Mouse (Mus musculus) urinary bladder, postnatal 14 days (tissue): ENCODE results near the gene Gm44579.
A peak's percentile ranks its signal among the peaks of the same experiment; 100 is the strongest.

Experiments used
- DNase-seq: peaks from one replicate; pipeline ENCODE4 v3.0.0; 2021; ENCODE audit warnings: low spot score

Gm44579 gene

DNA sequence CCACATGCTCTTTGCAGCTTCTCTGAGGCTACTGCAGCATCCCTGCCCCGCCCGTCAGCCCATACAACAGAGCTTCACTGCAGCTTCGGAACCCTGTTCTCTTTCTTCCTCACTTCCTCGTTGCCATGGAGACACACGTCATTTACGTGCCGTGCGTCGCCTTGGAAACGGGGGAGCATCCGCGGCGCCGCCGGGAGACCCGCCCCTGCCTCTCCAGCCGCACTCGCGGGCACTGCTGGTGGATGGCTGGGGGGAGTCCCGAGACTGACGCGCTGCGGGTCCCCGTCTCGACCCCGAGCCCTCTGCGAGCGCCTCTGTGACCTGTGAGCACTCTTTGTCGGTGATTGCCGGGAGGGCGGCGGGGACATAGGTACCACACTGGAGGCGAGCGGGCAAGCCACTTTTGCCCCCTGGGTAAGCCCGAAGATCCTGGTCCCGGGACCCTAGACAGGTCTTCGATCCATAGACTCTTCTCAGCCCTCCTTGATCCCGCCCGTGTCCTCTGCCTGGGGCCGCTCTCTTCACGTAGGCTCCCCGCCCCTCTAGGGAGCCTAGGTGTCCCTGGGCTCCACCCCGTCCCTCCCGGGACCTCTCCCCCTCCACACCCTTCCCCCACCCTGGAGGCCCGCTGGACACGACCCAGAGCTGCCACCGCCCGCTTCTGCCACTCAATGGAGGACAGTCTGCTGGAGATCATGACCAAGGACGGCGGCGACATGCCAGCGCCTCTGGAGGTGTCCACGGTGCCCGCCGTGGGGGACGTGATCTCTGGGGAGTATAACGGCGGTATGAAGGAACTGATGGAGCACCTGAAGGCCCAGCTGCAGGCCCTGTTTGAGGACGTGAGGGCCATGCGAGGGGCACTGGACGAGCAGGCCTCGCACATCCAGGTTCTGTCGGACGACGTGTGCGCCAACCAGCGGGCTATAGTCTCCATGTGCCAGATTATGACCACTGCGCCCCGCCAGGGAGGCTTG, 52.8 kb downstream of the Gm44579 start:
- peak; percentile 83 for DNase-seq

- no peak for DNase-seq
These were observed 53.7 kb downstream of the Gm44579 start, which contains the start of gene Ccdc184 for GRCm38 (mm10) chr15:98166963-98167644. Gene Ccdc184 (plus strand): TSS chr15:98167158.

GRCm38 (mm10) chr15:98165525-98165924, 55.3 kb downstream of the Gm44579 start, which contains the start of gene Asb8:
Gene Asb8 (minus strand): TSS chr15:98165625.
- DNase-seq: no peak

DNA sequence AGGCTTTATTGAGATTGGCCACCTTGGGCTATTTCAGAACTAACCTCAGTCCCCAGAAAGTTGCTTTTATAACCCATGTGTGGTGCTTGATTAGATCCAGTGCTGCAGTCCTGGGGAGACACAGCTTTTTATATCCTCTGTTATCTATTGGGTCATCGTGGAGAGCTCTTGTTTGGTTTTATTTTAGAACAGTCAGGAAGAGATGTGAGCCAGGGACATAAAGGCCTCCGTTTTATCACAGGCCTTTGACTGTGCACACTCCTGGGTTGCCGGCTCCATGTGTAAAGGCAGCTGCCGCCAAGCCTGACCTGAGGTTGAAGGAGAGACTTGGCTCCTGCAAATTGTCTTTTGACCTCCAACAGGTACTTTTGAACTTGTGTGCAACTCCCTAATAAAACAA, 58.2 kb downstream of the Gm44579 start:
- DNase-seq: no peak

GRCm38 (mm10) chr15:98161026-98161805, 59.6 kb downstream of the Gm44579 start:
- no peak for DNase-seq

DNA sequence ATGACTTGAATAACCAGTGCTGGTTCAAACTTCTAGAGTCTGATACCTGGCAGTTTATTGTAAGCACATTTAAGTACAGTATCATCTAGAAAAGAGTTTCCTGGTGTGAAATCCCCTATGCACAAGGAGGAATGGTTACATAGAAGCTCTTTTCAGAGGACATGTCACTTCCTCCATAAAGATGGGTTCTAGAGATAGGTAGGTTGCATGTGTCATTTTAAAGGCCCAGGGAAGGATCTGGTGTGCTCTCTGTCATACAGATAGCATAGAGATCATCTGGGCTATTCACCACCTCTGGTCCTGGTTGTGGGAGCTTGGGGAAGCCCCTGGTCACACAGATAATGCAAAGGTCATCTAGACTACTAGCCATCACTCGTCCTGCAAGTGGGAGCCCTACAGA, 63.5 kb downstream of the Gm44579 start:
- no peak for DNase-seq

DNA sequence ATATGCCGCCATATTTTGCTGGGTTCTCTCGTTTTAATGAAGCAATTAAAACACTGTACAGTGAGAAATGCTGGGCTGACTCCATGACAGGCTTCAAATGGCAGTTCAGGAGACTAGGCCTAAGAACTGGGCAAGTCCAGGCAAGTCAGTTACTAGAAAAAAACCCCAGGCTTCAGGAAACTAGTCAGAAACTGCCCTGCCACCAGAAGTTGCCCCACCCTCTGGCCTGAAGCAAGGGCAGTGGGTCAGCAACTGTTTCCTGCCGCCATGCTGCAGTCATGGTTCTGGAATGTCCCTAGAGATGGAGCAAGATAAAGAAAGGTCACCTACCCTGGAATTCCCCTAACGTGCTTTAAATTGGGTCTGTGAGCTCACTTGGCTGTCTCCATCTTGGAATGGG, 64.8 kb downstream of the Gm44579 start:
- peak; percentile 38 for DNase-seq

- DNase-seq: no peak
These were observed 65.5 kb downstream of the Gm44579 start for GRCm38 (mm10) chr15:98155272-98155671.

GRCm38 (mm10) chr15:98154631-98155030, 66.1 kb downstream of the Gm44579 start:
- no peak for DNase-seq

DNA sequence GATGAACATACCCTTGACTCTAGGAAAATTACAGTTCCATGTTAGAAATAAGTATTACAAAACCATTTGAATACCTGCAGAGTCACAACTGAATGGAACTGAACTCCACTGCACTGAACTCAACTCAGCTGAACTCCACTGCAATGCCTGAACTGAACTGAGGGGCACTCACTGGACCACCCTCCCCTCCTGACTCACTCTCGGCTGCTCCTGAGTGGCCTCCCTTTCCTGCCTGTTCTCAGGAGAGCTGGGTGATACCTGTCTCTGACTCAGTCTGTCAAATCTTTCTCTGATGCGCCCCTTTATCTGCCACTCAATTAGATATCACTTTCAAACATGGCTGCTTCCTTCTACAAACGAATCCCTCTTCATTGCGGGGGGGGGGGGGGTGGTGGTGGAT, 66.6 kb downstream of the Gm44579 start:
- no peak for DNase-seq

- no peak for DNase-seq
These were observed 67.2 kb downstream of the Gm44579 start for GRCm38 (mm10) chr15:98153625-98154024.

- DNase-seq: no peak
These were observed 67.9 kb downstream of the Gm44579 start for GRCm38 (mm10) chr15:98152916-98153315.

- DNase-seq: no peak
These were observed 71.6 kb downstream of the Gm44579 start for GRCm38 (mm10) chr15:98149166-98149602.

DNA sequence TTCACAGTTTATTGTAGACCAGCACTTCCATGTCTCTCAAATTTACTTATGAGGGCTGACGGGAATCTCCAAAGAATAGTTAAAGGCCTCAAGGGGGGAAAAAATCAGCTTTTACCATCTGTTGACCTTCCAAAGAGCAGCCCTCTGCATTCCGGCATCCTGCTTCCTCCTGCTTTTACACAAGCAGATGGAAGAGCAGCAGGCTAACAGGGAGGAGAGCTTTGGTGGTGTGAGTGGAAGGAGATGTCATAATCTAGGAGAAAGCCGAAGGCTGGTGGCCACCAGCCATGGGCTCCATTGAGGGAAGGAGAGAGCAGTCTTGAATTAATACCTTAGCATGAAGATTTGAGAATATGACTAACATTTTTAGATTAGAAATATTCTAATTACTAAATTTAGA, 72.4 kb downstream of the Gm44579 start:
- no peak for DNase-seq

DNA sequence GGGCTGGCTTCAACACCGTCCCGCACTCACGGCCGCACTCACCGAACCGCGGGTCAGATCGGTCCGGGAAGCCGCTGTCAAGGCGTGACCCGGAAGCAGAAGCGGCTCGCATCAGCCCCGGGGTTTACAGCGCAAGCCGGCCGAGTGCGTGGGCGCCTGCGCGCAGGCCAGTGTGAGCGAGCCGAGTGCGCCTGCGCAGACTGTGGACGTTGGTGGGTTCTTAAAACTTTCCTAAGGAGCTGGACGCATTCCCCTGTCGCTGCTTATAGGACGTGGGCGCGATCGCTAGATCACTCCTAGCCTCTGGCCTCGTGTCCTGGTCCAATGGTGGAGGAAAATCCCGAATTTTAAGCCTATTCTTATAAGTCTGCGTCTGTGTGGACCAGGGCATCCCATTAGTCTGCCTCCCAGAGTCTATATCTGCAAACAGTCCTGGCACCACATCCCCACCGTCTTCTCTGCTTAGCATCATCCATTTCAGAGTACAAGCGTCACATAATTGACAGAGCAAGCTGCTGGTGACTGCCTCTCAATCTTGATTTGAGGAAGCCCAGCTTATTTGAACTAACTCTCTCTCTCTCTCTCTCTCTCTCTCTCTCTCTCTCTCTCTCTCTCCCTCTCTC, 75.1 kb downstream of the Gm44579 start:
- peak; percentile 94 for DNase-seq

DNA sequence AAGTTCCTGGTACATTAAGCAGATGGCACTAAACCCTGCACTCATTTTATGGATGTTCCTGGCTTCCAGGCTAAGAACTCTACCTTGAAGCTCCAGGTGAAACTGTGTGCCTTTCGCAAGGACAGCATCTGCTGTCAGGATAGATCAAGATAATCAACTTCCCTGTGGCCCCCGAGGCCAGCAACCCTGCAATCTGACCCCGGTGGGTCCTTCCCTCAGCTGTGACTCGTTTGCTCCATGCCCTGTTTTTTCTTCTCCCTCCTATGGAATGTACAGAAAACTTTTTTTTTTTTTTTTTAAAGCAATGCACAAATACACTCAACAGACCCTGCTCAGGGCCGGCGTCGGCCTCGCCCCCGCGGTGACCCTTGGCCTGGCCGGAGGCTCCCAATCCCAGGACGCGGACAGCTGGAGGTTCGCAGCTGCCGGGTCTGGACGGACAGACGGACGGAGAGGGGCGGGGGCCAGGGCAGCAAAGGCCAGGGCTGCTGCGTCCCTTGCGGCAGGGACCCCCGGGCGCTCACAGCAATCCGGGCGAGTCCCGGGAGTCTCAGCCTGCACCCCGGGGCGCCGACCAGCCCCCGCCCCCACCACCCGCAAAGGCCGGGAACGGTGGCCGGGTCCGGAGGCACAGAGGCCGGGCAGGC, 75.8 kb downstream of the Gm44579 start:
- DNase-seq: peak; percentile 18

- no peak for DNase-seq
These were observed 78.3 kb downstream of the Gm44579 start for GRCm38 (mm10) chr15:98142515-98142914.

DNA sequence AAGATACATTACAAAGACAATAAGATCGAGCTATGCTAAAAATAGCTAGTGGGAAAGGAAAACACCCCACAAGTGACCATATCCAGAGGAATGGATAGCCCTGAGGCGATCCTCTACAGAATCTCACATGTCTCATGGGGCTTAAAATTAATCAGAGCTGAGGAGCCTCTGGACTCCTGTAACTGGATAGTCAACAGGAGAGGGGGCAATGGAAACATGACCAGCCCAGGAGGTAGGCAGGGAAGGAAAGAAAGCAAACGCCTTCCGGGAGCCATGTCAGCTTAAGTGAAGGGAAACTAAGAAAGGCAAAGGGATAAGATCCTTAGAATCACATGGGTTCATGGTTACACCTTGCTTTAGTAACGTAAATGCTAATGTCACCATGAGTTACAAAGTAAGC, 80.0 kb downstream of the Gm44579 start:
- no peak for DNase-seq

DNA sequence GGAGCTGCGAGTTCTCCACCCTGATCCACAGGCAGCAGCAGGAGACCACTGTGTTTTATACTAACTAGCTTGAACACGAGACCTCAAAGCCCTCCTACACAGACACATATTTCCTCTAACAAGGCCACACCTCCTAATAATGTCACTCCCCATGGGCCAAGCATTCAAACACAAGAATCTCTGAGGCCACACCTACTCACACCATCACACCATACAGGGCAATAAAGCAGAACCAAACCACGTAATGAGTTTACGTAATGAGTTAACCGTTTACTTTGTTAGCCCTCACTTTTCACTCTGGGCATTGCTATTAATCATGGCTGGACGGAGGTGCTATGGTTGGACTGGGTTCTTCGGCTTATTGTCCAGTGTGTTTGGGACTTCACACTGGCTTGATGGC, 81.0 kb downstream of the Gm44579 start:
- DNase-seq: no peak

DNA sequence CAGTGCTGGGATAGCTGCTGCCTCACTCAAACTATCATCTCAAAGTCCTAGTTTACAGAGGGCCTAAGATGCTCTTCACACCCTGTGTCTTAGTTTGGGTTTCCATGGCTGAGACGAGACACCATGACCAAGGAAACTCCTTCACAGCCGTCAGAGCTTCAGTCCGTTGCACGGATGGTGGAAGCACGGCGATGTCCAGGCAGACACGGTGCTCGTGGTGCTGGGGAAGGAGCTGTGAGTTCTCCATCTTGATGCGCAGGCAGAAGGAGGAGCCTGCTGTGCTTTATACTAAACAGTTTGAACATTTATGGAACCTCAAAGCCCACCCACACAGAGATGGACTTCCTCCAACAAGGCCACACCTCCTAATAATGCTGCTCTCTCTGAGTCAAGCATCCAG, 83.9 kb downstream of the Gm44579 start:
- no peak for DNase-seq
